Mouse (Mus musculus): Measurements from ENCODE around the gene Mrpl58.
A peak's percentile ranks its signal among the peaks of the same experiment; 100 is the strongest.

The Mrpl58 gene

DNA sequence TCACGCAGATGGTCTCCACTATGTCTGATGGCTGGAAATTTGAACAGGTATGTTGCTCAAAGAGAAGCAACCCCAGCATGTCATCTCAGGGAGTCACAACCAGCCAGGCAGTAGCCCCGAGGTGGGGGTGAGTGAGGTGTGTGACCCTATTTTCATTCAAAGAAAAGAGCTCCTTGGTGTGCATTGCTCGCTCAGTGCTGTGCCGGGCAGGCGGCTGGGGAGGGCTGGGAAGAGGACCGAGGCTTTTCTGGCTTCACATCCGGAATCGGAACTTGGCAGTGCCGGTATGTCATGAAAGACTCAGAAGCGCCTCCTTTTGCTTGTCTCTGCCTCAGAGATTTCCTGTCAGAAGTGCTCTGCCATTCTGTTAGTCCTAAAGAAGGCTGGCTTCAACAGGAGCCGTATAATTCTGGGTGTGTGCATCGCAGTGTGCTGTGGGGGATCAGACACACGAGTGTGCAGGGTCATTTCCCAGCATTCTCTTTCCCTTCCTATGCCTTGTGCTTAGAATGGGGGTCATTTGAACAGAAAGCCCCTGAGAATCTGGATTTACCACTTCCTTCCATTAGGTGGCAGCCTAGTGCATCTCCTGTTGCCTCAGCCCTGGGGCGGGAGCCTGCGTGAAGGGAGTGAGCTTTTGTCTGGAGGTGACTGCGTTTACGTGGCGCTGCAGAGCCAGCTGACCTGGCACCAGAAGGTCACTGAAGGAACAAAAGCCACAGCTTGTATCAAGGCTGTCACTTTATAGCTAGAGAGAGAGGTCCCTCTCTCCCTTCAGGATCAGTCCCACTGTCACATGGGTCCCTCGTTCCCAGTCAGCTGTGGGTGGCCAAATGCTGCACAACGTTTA lies 24.2 kb downstream of the Mrpl58 start:
- Histone ChIP-seq H3K36me3 (ENCODE audit: insufficient read depth, low read length) (peaks cover 71% of the 10 kb centered on the region), H3K27me3 (ENCODE audit: insufficient read depth, low read length) (no peaks in the 10 kb centered on the region), H3K4me1 (replicated peaks; ENCODE audit: low read depth, low read length) (peaks cover 32% of the 10 kb centered on the region), H3K9me3 (ENCODE audit: low read length) (no peaks in the 10 kb centered on the region), H3K4me3 (replicated peaks; ENCODE audit: low read length) (peak overlapping the region; percentile 70)
- TF ChIP-seq POU5F1 (IDR thresholded peaks at IDR 0.05; ENCODE audit: borderline replicate concordance, low read length): no peak
- TF ChIP-seq NANOG (IDR thresholded peaks at IDR 0.05; ENCODE audit: borderline replicate concordance, low read length): no peak
- TF ChIP-seq CTCF (conservative IDR thresholded peaks at IDR 0.05; ENCODE audit: low read length): peak; percentile 61

DNA sequence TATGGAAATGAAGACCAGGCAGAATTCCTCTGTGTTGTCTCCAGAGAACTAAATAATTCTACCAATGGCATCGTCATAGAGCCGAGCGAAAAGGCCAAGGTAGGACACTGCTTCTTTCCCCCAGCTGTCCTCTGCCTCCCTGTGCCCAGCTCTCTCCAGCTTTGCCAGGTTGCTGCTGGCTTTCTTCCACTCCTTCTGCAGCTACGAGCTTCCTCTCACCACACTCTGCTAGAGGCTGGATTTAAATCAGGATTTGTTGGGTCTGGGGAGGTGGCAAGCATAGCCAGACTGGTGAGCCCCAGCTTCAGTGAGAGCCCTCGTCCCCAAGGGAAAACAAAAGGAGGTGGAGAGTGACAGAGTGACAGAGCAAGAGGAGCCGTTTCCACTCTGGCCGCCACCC lies 25.8 kb downstream of the Mrpl58 start:
- Histone ChIP-seq H3K9me3 (ENCODE audit: low read length) (no peaks in the 10 kb centered on the region), H3K27me3 (ENCODE audit: insufficient read depth, low read length) (no peaks in the 10 kb centered on the region), H3K36me3 (ENCODE audit: insufficient read depth, low read length) (peaks cover 66% of the 10 kb centered on the region), H3K4me3 (replicated peaks; ENCODE audit: low read length) (no peak overlapping the region), H3K4me1 (replicated peaks; ENCODE audit: low read depth, low read length) (peaks cover 36% of the 10 kb centered on the region)
- no peak for TF ChIP-seq CTCF (conservative IDR thresholded peaks at IDR 0.05; ENCODE audit: low read length)

GRCm38 (mm10) chr11:115430561-115430960 lies 27.0 kb downstream of the Mrpl58 start:
- Histone ChIP-seq H3K36me3 (ENCODE audit: insufficient read depth, low read length) (peaks cover 53% of the 10 kb centered on the region), H3K4me3 (replicated peaks; ENCODE audit: low read length) (peak overlapping the region; percentile 26; the same call in 1 of the 2 replicates), H3K4me1 (replicated peaks; ENCODE audit: low read depth, low read length) (peaks cover 48% of the 10 kb centered on the region), H3K27me3 (ENCODE audit: insufficient read depth, low read length) (0 out of 2 replicates have a peak, but pooled peaks cover under 1% of the 10 kb centered on the region), H3K9me3 (ENCODE audit: low read length) (no peaks in the 10 kb centered on the region)
- TF ChIP-seq NANOG (IDR thresholded peaks at IDR 0.05; ENCODE audit: borderline replicate concordance, low read length) (no peak), CTCF (conservative IDR thresholded peaks at IDR 0.05; ENCODE audit: low read length) (no peak), POU5F1 (IDR thresholded peaks at IDR 0.05; ENCODE audit: borderline replicate concordance, low read length) (no peak)

DNA sequence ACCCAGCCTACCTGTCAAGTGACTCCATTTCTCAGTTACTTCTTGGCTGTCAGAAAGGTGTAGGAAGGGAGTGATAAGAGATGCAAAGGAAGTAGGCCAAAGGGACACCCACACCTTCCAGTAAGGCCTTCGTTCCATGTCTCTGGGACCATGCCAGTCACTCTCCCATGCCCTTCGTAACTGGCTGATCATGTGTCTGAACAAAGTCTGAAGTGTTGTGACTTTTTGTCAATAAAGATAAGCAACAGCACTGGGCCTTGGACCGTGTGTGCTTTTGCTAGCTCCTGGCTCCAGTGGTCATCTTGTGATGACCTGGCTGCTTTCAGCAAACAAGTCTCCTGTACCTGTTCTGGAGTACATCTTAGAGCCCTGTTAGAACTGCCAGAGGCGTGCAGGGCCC lies 29.3 kb downstream of the Mrpl58 start:
- peaks cover 43% of the 10 kb centered on the region for H3K4me1 ChIP-seq (replicated peaks; ENCODE audit: low read depth, low read length)
- no peak overlapping the region for H3K4me3 ChIP-seq (replicated peaks; ENCODE audit: low read length)
- H3K36me3 ChIP-seq (ENCODE audit: insufficient read depth, low read length): peaks cover 44% of the 10 kb centered on the region
- H3K9me3 ChIP-seq (ENCODE audit: low read length): no peaks in the 10 kb centered on the region
- peaks cover 17% of the 10 kb centered on the region for H3K27me3 ChIP-seq (ENCODE audit: insufficient read depth, low read length)
- TF ChIP-seq POU5F1 (IDR thresholded peaks at IDR 0.05; ENCODE audit: borderline replicate concordance, low read length) (no peak), NANOG (IDR thresholded peaks at IDR 0.05; ENCODE audit: borderline replicate concordance, low read length) (no peak), CTCF (conservative IDR thresholded peaks at IDR 0.05; ENCODE audit: low read length) (no peak)

DNA sequence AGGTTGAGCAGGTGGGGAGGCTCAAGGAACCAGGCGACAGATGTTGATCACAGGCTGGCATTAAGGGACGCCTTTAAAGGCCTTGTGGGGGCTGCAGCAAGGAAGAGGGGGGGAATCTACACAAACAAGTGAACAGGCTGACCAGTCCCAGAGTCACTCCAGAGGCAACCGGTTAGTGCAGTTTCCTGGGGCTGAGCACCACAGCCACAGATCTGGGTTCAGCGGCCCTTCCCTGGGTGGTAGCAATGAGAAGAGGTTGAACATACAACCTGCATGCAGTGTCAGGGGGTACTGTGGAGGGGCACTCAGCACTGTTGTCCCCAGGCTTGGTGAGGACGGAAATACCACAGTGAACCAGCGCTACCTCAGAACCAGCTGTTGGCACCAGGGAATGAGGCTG lies 29.8 kb downstream of the Mrpl58 start:
- Histone ChIP-seq H3K36me3 (ENCODE audit: insufficient read depth, low read length) (peaks cover 43% of the 10 kb centered on the region), H3K27me3 (ENCODE audit: insufficient read depth, low read length) (peaks cover 17% of the 10 kb centered on the region), H3K9me3 (ENCODE audit: low read length) (no peaks in the 10 kb centered on the region), H3K4me1 (replicated peaks; ENCODE audit: low read depth, low read length) (peaks cover 38% of the 10 kb centered on the region), H3K4me3 (replicated peaks; ENCODE audit: low read length) (no peak overlapping the region)
- no peak for TF ChIP-seq POU5F1 (IDR thresholded peaks at IDR 0.05; ENCODE audit: borderline replicate concordance, low read length)
- TF ChIP-seq CTCF (conservative IDR thresholded peaks at IDR 0.05; ENCODE audit: low read length): no peak
- TF ChIP-seq NANOG (IDR thresholded peaks at IDR 0.05; ENCODE audit: borderline replicate concordance, low read length): no peak

- peak overlapping the region; percentile 62 for H3K4me3 ChIP-seq (replicated peaks; ENCODE audit: low read length)
- peaks cover 5% of the 10 kb centered on the region; the same call in 1 of the 2 replicates for H3K9me3 ChIP-seq (ENCODE audit: low read length)
- peaks cover 34% of the 10 kb centered on the region for H3K4me1 ChIP-seq (replicated peaks; ENCODE audit: low read depth, low read length)
- TF ChIP-seq CTCF (conservative IDR thresholded peaks at IDR 0.05; ENCODE audit: low read length) (no peak), NANOG (IDR thresholded peaks at IDR 0.05; ENCODE audit: borderline replicate concordance, low read length) (no peak), POU5F1 (IDR thresholded peaks at IDR 0.05; ENCODE audit: borderline replicate concordance, low read length) (no peak)
- peaks cover 22% of the 10 kb centered on the region for H3K27me3 ChIP-seq (ENCODE audit: insufficient read depth, low read length)
- peaks cover 20% of the 10 kb centered on the region for H3K36me3 ChIP-seq (ENCODE audit: insufficient read depth, low read length)
Observed at GRCm38 (mm10) chr11:115435596-115436337, 32.2 kb downstream of the Mrpl58 start.

DNA sequence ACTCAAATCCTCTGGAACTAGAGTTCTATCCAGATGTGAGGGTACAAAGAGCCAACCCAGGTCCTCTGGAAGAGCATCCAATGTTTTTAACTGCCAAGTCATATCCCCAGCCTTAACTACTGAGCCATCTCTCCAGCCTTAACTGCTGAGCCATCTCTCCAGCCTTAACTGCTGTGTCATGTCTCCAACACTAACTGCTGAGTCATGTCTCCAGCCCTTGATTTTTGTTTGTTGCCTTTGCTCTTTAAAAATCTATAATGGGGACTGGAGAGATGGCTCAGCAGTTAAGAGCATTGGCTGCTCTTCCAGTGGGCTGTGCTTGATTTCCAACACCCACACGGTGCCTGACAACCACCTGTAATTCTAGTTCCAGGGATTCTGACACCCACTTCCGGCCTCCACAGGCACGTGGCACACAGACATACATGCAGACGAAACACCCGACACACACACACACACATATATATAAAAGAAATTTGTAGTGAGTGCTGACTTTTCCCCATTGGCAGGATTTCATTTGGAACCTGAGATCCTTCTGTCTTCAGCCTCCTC lies 34.1 kb downstream of the Mrpl58 start:
- H3K27me3 ChIP-seq (ENCODE audit: insufficient read depth, low read length): peaks cover 39% of the 10 kb centered on the region
- no peak for TF ChIP-seq NANOG (IDR thresholded peaks at IDR 0.05; ENCODE audit: borderline replicate concordance, low read length)
- no peak for TF ChIP-seq POU5F1 (IDR thresholded peaks at IDR 0.05; ENCODE audit: borderline replicate concordance, low read length)
- TF ChIP-seq CTCF (conservative IDR thresholded peaks at IDR 0.05; ENCODE audit: low read length): no peak

GRCm38 (mm10) chr11:115439326-115439725 lies 35.8 kb downstream of the Mrpl58 start:
- Histone ChIP-seq H3K36me3 (ENCODE audit: insufficient read depth, low read length) (no peaks in the 10 kb centered on the region), H3K4me3 (replicated peaks; ENCODE audit: low read length) (no peak overlapping the region), H3K9me3 (ENCODE audit: low read length) (peaks cover 15% of the 10 kb centered on the region), H3K27me3 (ENCODE audit: insufficient read depth, low read length) (peaks cover 45% of the 10 kb centered on the region), H3K4me1 (replicated peaks; ENCODE audit: low read depth, low read length) (peaks cover 40% of the 10 kb centered on the region)
- TF ChIP-seq CTCF (conservative IDR thresholded peaks at IDR 0.05; ENCODE audit: low read length): no peak
- TF ChIP-seq POU5F1 (IDR thresholded peaks at IDR 0.05; ENCODE audit: borderline replicate concordance, low read length): no peak
- no peak for TF ChIP-seq NANOG (IDR thresholded peaks at IDR 0.05; ENCODE audit: borderline replicate concordance, low read length)

More for the DNA sequence above, 34.1 kb downstream of the Mrpl58 start:
- H3K9me3 ChIP-seq (ENCODE audit: low read length): peaks cover 15% of the 10 kb centered on the region
- H3K36me3 ChIP-seq (ENCODE audit: insufficient read depth, low read length): peaks cover under 1% of the 10 kb centered on the region; the same call in 1 of the 2 replicates
- H3K4me3 ChIP-seq (replicated peaks; ENCODE audit: low read length): no peak overlapping the region
- peaks cover 45% of the 10 kb centered on the region for H3K4me1 ChIP-seq (replicated peaks; ENCODE audit: low read depth, low read length)

Measured in E14TG2a.4 (cell line).